Mouse (Mus musculus) heart, embryonic 13.5 days (tissue): ENCODE measurements around the gene Ccl26. TPM values are rescaled to one million over a fixed set of nuclear protein-coding genes. Genes with fewer than 3 reads are reported as not detected.
"Not testable (repeated sequence)": the region's sequence is repeated elsewhere in the genome, so short reads cannot be mapped to it uniquely, and the experiment has no call there.

ENCODE experiments used
- ATAC-seq: fragments of 200-750 bp; cut with Nextera tagmentation; 2 replicates; pipeline ENCODE4 v1.8.0; 2017; ENCODE audit warnings: moderate TSS enrichment; ENCODE audit not compliant: insufficient number of reproducible peaks, low FRiP score, low TSS enrichment; ENCODE audit errors: extremely low read depth
- H3K27ac ChIP-seq: fragments of 300-500 bp; sonication (generic); replicated peaks from 2 replicates; pipeline ENCODE4 v1.5.1; 2015; ENCODE audit warnings: moderate library complexity, mild to moderate bottlenecking, inconsistent platforms
- H3K27me3 ChIP-seq: fragments of 300-500 bp; sonication (generic); replicated peaks from 2 replicates; pipeline ENCODE4 v1.6.1; 2015; ENCODE audit warnings: mild to moderate bottlenecking, inconsistent platforms
- H3K36me3 ChIP-seq: fragments of 300-500 bp; sonication (generic); 2 replicates; pipeline ENCODE4 v1.6.1; 2015; ENCODE audit warnings: mild to moderate bottlenecking, inconsistent platforms
- H3K4me1 ChIP-seq: fragments of 300-500 bp; sonication (generic); 2 replicates; pipeline ENCODE4 v1.6.1; 2015; ENCODE audit warnings: inconsistent platforms
- H3K4me2 ChIP-seq: fragments of 300-500 bp; sonication (generic); 2 replicates; pipeline ENCODE4 v1.6.1; 2015; ENCODE audit warnings: inconsistent platforms, mild to moderate bottlenecking, moderate library complexity
- H3K4me3 ChIP-seq: fragments of 300-500 bp; sonication (generic); 2 replicates; pipeline ENCODE4 v1.5.1; 2015; ENCODE audit warnings: moderate library complexity, mild to moderate bottlenecking, inconsistent platforms
- H3K9ac ChIP-seq: fragments of 300-500 bp; sonication (generic); 2 replicates; pipeline ENCODE4 v1.6.1; 2015; ENCODE audit warnings: inconsistent platforms, mild to moderate bottlenecking, moderate library complexity
- H3K9me3 ChIP-seq: fragments of 300-500 bp; sonication (generic); 2 replicates; pipeline ENCODE4 v1.6.1; 2016; ENCODE audit warnings: inconsistent platforms
- WGBS: fragments of 180-500 bp; shearing (Covaris S2); methylation state at CpG from one replicate; pipeline ENCODE4 v1.1.7; 2015; ENCODE audit warnings: mixed read lengths; 5-methylcytosine and 5-hydroxymethylcytosine counted together
- polyA plus RNA-seq: library from polyadenylated mRNA; unstranded; fragments of >200 nt; fragmentation: Nextera tagmentation; extraction: Ambion mirVana; gene quantifications from 2 replicates; pipeline ENCODE4 v1.2.1, GENCODE M21; 2015

The Ccl26 gene
- not detected in 2 replicates for polyA plus RNA-seq

DNA sequence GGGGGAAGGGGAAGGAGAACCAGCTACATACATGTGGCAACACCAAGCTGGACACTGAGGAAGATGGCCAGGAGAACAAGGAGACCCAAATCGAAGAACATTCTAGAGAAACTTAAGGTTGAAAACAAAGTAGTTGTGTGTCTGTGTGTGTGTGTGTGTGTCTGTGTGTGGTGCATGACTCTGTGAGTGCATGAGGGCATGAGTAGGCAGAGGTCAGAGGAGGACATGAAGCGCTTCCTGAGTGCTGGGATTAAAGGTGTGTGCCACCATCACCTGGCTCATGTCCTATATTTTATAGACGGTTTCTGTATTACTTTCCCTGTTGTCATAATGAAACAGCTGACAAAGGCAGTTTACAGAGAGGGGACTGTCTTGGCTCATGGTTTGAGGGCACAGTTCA is at the start of gene Ccl26:
Gene Ccl26, minus strand, starts transcription at position 101 of the 400 bp plus-strand sequence.
- 77% methylated on average over 3 of the region's 3 CpGs for WGBS
- no peaks in the 10 kb centered on the region for H3K36me3 ChIP-seq
- H3K4me2 ChIP-seq, result no peak within 1 kb of the TSS
- no peaks in the 10 kb centered on the region for H3K9me3 ChIP-seq
- H3K4me3 ChIP-seq, result no peak within 1 kb of the TSS
- H3K9ac ChIP-seq, result no peak within 1 kb of the TSS
- H3K4me1 ChIP-seq, result 0 out of 2 replicates have a peak, but pooled peaks cover 4% of the 10 kb centered on the region
- ATAC-seq, result no peak
- no peaks in the 10 kb centered on the region for H3K27me3 ChIP-seq
- H3K27ac ChIP-seq, result no peak within 1 kb of the TSS

- 65% methylated on average over 4 of the region's 4 CpGs for WGBS
- Histone ChIP-seq H3K9me3 (peaks cover 6% of the 10 kb centered on the region; the same call in 1 of the 2 replicates), H3K4me2 (no peak overlapping the region), H3K9ac (no peak overlapping the region), H3K4me3 (no peak overlapping the region), H3K27me3 (no peaks in the 10 kb centered on the region), H3K4me1 (no peaks in the 10 kb centered on the region), H3K36me3 (no peaks in the 10 kb centered on the region), H3K27ac (no peak overlapping the region)
- ATAC-seq, result no peak
Observed at GRCm38 (mm10) chr5:135609794-135610193, 46.4 kb upstream of the Ccl26 start.

DNA sequence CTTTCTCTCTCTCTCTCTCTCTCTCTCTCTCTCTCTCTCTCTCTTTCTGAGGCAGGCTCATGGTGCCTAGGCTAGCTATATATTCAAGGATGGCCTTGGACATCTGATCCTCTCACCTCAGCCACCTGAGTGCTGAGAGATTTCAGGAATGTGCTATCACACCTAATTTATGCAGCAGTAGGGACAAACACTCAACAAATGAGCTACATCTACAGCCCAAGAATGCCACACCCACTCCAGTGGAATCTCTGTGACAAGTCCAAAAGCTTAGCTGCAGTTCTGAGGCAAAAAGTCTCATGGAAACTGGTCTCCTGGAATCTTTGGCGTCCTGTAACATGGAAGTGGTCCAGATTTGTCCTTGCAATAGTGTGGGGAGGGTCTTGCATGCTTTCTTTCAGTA is 44.2 kb upstream of the Ccl26 start:
- Histone ChIP-seq H3K36me3 (no peaks in the 10 kb centered on the region), H3K4me1 (no peaks in the 10 kb centered on the region), H3K4me2 (no peak overlapping the region), H3K4me3 (no peak overlapping the region), H3K9ac (no peak overlapping the region), H3K27ac (no peak overlapping the region), H3K9me3 (peaks cover 12% of the 10 kb centered on the region; the same call in 1 of the 2 replicates), H3K27me3 (no peaks in the 10 kb centered on the region)
- no peak for ATAC-seq
- 40% methylated on average over 1 of the region's 1 CpGs for WGBS

- not testable (repeated sequence) for H3K9me3 ChIP-seq, H3K4me3 ChIP-seq, H3K27ac ChIP-seq, H3K27me3 ChIP-seq, H3K4me2 ChIP-seq, H3K36me3 ChIP-seq, ATAC-seq, H3K9ac ChIP-seq, H3K4me1 ChIP-seq
- WGBS, result no CpG with 5 or more reads among the region's 1 CpGs
Observed at GRCm38 (mm10) chr5:135606717-135607116, 43.3 kb upstream of the Ccl26 start.

GRCm38 (mm10) chr5:135604643-135605042 is 41.3 kb upstream of the Ccl26 start:
- not testable (repeated sequence) for H3K27me3 ChIP-seq, H3K4me3 ChIP-seq, H3K9me3 ChIP-seq, H3K27ac ChIP-seq, H3K4me1 ChIP-seq, H3K9ac ChIP-seq, H3K4me2 ChIP-seq, H3K36me3 ChIP-seq, ATAC-seq
- WGBS, result no CpG with 5 or more reads among the region's 1 CpGs

DNA sequence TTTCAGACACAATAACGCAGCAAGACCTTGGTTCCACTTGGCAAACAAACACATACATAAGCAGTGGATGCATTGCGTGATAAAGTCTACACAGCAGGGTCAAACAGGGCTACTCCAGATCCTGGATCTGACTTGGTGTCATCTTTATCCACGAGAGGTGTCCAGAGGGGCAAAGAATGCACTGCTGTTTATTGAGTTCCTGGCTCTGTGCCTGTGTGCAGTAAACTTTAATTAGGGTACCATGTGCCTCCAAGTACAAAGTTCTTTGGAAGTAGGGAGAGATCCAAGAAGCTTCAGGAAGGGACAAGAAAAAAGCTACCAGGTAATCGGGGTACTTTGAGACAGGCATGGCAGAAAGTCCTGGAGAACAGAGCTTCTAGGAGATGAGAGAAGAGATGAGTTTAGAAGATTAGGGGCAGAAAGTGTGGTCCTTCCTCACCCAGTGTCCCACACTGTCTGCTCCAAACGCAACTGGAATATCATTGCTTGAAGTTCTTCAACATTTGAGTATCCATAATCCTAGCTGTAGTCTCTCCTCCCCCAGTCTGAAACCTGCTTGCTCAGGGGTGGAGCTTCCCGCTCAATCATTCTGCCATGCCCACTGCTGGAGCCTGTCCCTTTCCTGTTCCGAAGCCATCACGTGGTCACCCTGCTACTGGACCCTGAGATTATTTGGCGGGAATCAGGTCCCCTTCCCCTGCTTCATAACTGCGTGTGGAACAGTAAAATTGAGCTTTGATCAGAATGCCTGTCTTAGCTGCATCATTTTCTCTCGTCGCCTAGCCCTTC is 26.8 kb upstream of the Ccl26 start:
- Histone ChIP-seq H3K9me3 (peaks cover 15% of the 10 kb centered on the region; the same call in 1 of the 2 replicates), H3K9ac (no peak overlapping the region), H3K4me2 (no peak overlapping the region), H3K4me3 (no peak overlapping the region), H3K27me3 (no peaks in the 10 kb centered on the region), H3K27ac (no peak overlapping the region), H3K36me3 (no peaks in the 10 kb centered on the region), H3K4me1 (no peaks in the 10 kb centered on the region)
- ATAC-seq, result no peak
- 69% methylated on average over 12 of the region's 12 CpGs for WGBS

DNA sequence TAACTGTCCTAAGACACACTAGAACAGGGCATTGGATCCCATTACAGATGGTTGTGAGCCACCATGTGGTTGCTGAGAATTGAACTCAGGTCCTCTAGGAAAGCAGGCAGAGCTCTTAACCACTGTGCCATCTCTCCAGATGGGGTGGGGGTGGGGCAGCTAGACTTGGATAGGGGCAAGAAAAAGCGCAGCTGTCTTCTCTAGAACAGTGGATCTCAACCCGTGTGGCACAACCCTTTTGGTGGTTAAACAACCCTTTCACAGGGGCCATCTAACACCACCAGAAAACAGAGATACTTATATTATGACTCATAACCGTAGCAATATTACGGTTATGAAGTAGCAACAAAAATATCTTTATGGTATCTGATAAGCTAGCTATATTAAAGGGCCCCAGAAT is 24.4 kb upstream of the Ccl26 start:
- Histone ChIP-seq H3K9ac (no peak overlapping the region), H3K36me3 (no peaks in the 10 kb centered on the region), H3K4me1 (no peaks in the 10 kb centered on the region), H3K27ac (no peak overlapping the region), H3K9me3 (peaks cover 15% of the 10 kb centered on the region; the same call in 1 of the 2 replicates), H3K27me3 (no peaks in the 10 kb centered on the region), H3K4me2 (no peak overlapping the region), H3K4me3 (no peak overlapping the region)
- WGBS, result 78% methylated on average over 4 of the region's 4 CpGs
- ATAC-seq, result no peak

DNA sequence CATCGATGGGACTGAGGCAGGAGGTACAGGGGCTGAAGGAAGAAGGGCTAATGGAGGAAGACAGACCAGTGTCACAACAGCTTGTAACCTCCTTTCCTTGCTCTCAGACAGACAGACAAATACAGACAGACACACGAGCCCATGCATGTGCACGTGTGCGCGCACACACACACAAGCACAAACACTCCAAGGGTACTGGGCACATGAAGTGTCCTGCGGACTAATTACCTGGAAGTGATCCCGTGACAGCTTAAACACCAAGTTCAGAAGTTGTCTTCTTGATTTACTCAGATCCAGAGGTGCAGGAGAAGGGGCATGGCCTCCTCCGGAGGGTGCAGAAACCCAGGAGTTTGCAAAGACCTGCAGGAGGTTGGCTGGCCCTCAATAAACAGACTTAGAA is 22.3 kb upstream of the Ccl26 start:
- ATAC-seq, result no peak
- no peak overlapping the region for H3K4me3 ChIP-seq
- H3K4me1 ChIP-seq, result no peaks in the 10 kb centered on the region
- H3K9ac ChIP-seq, result no peak overlapping the region
- no peaks in the 10 kb centered on the region for H3K36me3 ChIP-seq
- H3K9me3 ChIP-seq, result 0 out of 2 replicates have a peak, but pooled peaks cover 5% of the 10 kb centered on the region
- 82% methylated on average over 8 of the region's 8 CpGs for WGBS
- no peak overlapping the region for H3K4me2 ChIP-seq
- no peak overlapping the region for H3K27ac ChIP-seq
- H3K27me3 ChIP-seq, result no peaks in the 10 kb centered on the region

GRCm38 (mm10) chr5:135582330-135582729 is 19.0 kb upstream of the Ccl26 start:
- Histone ChIP-seq H3K36me3 (no peaks in the 10 kb centered on the region), H3K9me3 (no peaks in the 10 kb centered on the region), H3K4me2 (no peak overlapping the region), H3K27me3 (no peaks in the 10 kb centered on the region), H3K4me1 (no peaks in the 10 kb centered on the region), H3K4me3 (no peak overlapping the region), H3K27ac (no peak overlapping the region), H3K9ac (no peak overlapping the region)
- no peak for ATAC-seq
- 69% methylated on average over 4 of the region's 4 CpGs for WGBS

- H3K27ac ChIP-seq, result no peak overlapping the region
- no peak overlapping the region for H3K4me3 ChIP-seq
- H3K4me2 ChIP-seq, result no peak overlapping the region
- H3K9me3 ChIP-seq, result no peaks in the 10 kb centered on the region
- WGBS, result 79% methylated on average over 10 of the region's 10 CpGs
- 0 out of 2 replicates have a peak, but pooled peaks cover under 1% of the 10 kb centered on the region for H3K27me3 ChIP-seq
- no peaks in the 10 kb centered on the region for H3K36me3 ChIP-seq
- no peak for ATAC-seq
- no peak overlapping the region for H3K9ac ChIP-seq
- H3K4me1 ChIP-seq, result no peaks in the 10 kb centered on the region
Observed at GRCm38 (mm10) chr5:135579331-135579751, 16.0 kb upstream of the Ccl26 start.

DNA sequence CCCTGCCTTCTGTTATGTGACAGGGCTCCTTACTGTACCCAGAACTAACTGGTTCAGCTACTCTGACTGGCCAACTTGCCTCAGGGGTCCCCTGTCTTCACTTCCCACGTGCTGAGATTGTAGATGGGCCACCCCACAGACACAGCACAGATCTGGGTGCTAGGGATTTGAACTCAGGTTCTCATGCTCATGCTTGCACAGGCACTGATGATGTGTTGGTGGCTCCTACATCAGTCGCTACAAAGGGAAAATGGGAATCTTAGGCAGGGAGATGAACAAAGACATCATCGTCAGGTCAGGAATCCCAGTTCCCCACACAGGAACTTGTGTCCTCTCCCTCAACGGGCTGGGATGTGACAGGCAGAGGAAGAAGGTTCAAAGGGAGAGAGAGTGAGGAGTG is 12.7 kb upstream of the Ccl26 start:
- Histone ChIP-seq H3K36me3 (no peaks in the 10 kb centered on the region), H3K9ac (no peak overlapping the region), H3K27me3 (peaks cover 12% of the 10 kb centered on the region; the same call in 1 of the 2 replicates), H3K4me2 (no peak overlapping the region), H3K27ac (no peak overlapping the region), H3K4me3 (no peak overlapping the region), H3K9me3 (no peaks in the 10 kb centered on the region), H3K4me1 (no peaks in the 10 kb centered on the region)
- WGBS, result 54% methylated on average over 4 of the region's 4 CpGs
- ATAC-seq, result no peak

- Histone ChIP-seq H3K9me3 (no peaks in the 10 kb centered on the region), H3K4me1 (no peaks in the 10 kb centered on the region), H3K36me3 (no peaks in the 10 kb centered on the region), H3K4me3 (no peak within 1 kb of the TSS), H3K27me3 (peaks cover 17% of the 10 kb centered on the region; the same call in 1 of the 2 replicates), H3K27ac (no peak within 1 kb of the TSS), H3K4me2 (no peak within 1 kb of the TSS), H3K9ac (no peak within 1 kb of the TSS)
- no peak for ATAC-seq
- 69% methylated on average over 6 of the region's 6 CpGs for WGBS
Observed at GRCm38 (mm10) chr5:135573006-135573405, 9.6 kb upstream of the Ccl26 start, which contains the start of gene Ccl24. Ccl24 (minus strand) TSS chr5:135573049.
